Mouse (Mus musculus): Measurements from ENCODE around the gene Bahcc1.

DNA sequence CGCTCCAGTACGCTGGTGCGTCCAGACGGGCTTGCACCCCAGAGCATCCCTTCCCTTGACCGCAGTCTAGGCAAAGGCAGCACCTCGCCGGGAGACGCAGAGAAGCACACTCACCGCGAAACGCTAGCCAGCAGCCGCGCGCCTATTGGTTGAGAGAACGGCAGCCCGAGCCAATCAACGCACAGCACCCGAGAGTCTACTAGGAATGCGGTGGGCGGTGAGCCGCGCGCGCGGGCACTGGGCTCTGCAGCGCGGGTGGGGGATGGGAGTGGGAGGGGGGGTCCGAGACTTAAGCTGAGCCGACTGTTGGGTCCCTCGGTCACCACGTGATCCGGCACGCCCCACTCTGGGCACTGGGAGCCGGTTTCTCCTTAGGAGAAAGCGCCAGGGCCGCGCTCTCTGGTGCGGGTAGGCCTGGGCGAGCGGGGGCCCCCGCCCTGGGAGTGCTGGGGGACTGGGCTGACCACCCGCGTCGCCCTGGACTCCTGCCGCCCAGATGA lies 78.1 kb downstream of the Bahcc1 start:
- TF ChIP-seq CTCF (conservative IDR thresholded peaks at IDR 0.05; ENCODE audit: low read length) = no peak
- no peak for TF ChIP-seq POU5F1 (IDR thresholded peaks at IDR 0.05; ENCODE audit: borderline replicate concordance, low read length)

Measured in E14TG2a.4 (cell line).